Mouse (Mus musculus) midbrain, embryonic 14.5 days (tissue): Measurements from ENCODE around the gene Slc8a2. TPM values are rescaled to one million over a fixed set of nuclear protein-coding genes. Genes with fewer than 3 reads are reported as not detected.

Experiments used
- ATAC-seq: fragments of 200-750 bp; cut with Nextera tagmentation; 2 replicates; pipeline ENCODE4 v1.8.0; 2017; ENCODE audit warnings: moderate number of reproducible peaks, moderate library complexity; ENCODE audit not compliant: low FRiP score, low TSS enrichment
- DNase-seq: peaks from one replicate; pipeline ENCODE4 v3.0.0-alpha.2; 2015
- H3K27ac ChIP-seq: fragments of 300-500 bp; sonication (generic); replicated peaks from 2 replicates; pipeline ENCODE4 v1.5.1; 2014; ENCODE audit warnings: mild to moderate bottlenecking, low read depth, low read length, moderate library complexity
- H3K27me3 ChIP-seq: fragments of 300-500 bp; sonication (generic); 2 replicates; pipeline ENCODE4 v1.6.1; 2014; ENCODE audit warnings: low read length, control low read depth, mixed read lengths; ENCODE audit not compliant: control insufficient read depth, insufficient read depth
- H3K36me3 ChIP-seq: fragments of 300-500 bp; sonication (generic); 2 replicates; pipeline ENCODE4 v1.6.1; 2014; ENCODE audit warnings: low read length, control low read depth; ENCODE audit not compliant: control insufficient read depth, insufficient read depth
- H3K4me1 ChIP-seq: fragments of 300-500 bp; sonication (generic); 2 replicates; pipeline ENCODE4 v1.6.1; 2014; ENCODE audit warnings: mild to moderate bottlenecking, antibody characterized with exemption, low read length, control low read depth; ENCODE audit not compliant: control insufficient read depth, insufficient read depth
- H3K4me2 ChIP-seq: fragments of 300-500 bp; sonication (generic); 2 replicates; pipeline ENCODE4 v1.6.1; 2014; ENCODE audit warnings: mild to moderate bottlenecking, low read length, moderate library complexity
- H3K4me3 ChIP-seq: fragments of 300-500 bp; sonication (generic); replicated peaks from 2 replicates; pipeline ENCODE4 v1.5.1; 2014; ENCODE audit warnings: low read depth, low read length
- H3K9ac ChIP-seq: fragments of 300-500 bp; sonication (generic); replicated peaks from 2 replicates; pipeline ENCODE4 v1.6.1; 2014; ENCODE audit warnings: mild to moderate bottlenecking, low read length, moderate library complexity
- H3K9me3 ChIP-seq: fragments of 300-500 bp; sonication (generic); 2 replicates; pipeline ENCODE4 v1.6.1; 2016; ENCODE audit warnings: low read length, control low read depth, mixed read lengths; ENCODE audit not compliant: control insufficient read depth
- whole genome bisulfite sequencing: fragments of 180-500 bp; shearing (Covaris S2); extraction: QIAGEN DNeasy Blood & Tissue Kit; methylation state at CpG from one replicate; pipeline ENCODE4 v1.1.7; 2014; 5-methylcytosine and 5-hydroxymethylcytosine counted together
- polyA plus RNA-seq: library from polyadenylated mRNA; unstranded; fragments of >200 nt; fragmentation: Nextera tagmentation; extraction: Ambion mirVana; gene quantifications from 2 replicates; pipeline ENCODE4 v1.2.1, GENCODE M21; 2014

Slc8a2 gene
- polyA plus RNA-seq, 1 experiment from 2014 or later, result 1.1 TPM

DNA sequence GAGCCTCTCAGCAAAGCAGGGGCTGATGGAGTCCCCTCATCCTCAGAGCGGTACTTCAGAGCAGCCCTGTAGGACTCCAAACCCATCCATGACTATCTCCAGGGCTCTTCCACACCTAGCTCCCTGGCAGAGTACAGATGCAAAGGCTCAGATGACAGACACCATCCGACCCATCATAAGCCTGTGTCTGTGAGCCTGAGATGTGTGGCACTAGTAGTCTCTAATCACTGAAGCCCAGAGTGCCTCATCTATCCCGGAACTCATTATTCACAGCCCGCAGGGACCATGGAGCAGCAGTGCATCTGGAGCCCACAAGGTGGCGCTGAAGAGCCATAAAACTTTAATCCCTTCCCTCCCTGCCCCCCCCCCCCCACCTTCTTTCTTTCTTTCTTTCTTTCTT is 62.7 kb downstream of the Slc8a2 start:
- Histone ChIP-seq H3K4me2 (no peak overlapping the region), H3K4me3 (no peak overlapping the region), H3K36me3 (peaks cover 16% of the 10 kb centered on the region), H3K4me1 (no peaks in the 10 kb centered on the region), H3K27me3 (no peaks in the 10 kb centered on the region), H3K9me3 (no peaks in the 10 kb centered on the region), H3K9ac (no peak overlapping the region), H3K27ac (no peak overlapping the region)
- 20% methylated on average over 5 of the region's 5 CpGs for WGBS
- peak; percentile 91 for DNase-seq
- no peak for ATAC-seq

DNA sequence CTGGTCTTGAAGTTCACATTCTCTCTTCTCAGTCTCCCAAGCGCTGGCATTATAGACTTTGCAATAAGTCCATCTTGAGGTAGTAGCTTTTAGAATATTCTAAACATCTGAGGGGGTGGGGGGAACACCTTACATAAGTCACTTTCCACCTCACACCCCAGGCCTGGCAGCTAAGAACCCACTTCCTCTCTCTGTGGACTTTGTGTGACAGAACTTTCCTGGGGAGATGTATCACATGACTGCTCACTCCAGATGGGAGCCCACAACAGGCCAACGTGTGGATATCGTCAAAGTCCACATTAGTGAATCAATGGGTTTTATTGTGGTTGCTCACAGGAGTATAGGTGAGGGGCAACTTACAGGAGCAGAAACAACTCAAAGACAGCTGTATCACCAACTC is 64.1 kb downstream of the Slc8a2 start:
- H3K27ac ChIP-seq, result no peak overlapping the region
- no peaks in the 10 kb centered on the region for H3K27me3 ChIP-seq
- no peak overlapping the region for H3K9ac ChIP-seq
- no peaks in the 10 kb centered on the region for H3K4me1 ChIP-seq
- no peaks in the 10 kb centered on the region for H3K9me3 ChIP-seq
- DNase-seq, result no peak
- no peak overlapping the region for H3K4me3 ChIP-seq
- H3K36me3 ChIP-seq, result peaks cover 29% of the 10 kb centered on the region
- no peak for ATAC-seq
- no peak overlapping the region for H3K4me2 ChIP-seq
- WGBS, result 60% methylated on average over 3 of the region's 3 CpGs

DNA sequence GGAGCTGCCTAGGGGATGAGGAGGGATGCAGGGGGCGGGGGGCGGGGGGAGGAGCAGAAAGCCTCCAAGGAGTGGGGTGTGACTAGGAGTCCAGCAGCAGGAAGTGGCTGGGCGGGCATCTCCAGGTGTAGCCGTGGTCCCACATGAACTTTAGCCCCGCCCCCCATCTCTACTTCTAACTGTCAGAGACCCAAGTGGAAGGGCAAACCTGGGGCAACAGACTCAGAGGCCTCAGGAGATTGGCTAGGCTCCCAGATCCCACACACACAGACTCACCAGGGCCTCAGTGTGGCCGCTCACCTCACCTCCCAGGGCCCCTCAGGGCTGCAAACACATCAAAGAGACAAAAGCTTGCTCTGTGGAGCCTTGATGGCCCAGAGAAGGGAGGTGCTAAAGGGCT is 67.0 kb downstream of the Slc8a2 start:
- no peaks in the 10 kb centered on the region for H3K9me3 ChIP-seq
- ATAC-seq, result no peak
- no peak overlapping the region for H3K9ac ChIP-seq
- no peak overlapping the region for H3K27ac ChIP-seq
- 81% methylated on average over 6 of the region's 6 CpGs for WGBS
- H3K4me3 ChIP-seq, result no peak overlapping the region
- H3K27me3 ChIP-seq, result no peaks in the 10 kb centered on the region
- H3K36me3 ChIP-seq, result peaks cover 56% of the 10 kb centered on the region
- no peak overlapping the region for H3K4me2 ChIP-seq
- H3K4me1 ChIP-seq, result no peaks in the 10 kb centered on the region
- DNase-seq, result no peak

DNA sequence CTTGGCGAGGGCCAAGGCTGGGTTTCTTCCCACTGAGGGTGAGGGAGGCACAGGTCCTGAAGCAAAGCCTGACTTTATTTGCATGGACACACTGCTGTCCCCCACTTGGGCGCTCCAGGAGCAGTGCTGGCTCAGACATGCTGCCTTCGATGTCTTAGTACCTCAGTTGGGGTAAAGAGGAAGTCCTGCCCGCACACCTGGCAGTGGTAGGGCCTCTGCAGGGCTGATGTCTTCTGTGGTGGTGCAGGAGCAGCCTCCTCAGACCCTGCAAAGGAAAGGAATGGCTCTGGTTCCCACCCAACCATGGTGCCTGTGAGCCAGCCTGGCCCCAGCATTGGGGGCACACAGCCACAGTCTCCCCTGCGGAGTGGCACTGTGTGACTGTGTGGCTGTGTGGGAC is 67.5 kb downstream of the Slc8a2 start:
- H3K9me3 ChIP-seq, result no peaks in the 10 kb centered on the region
- ATAC-seq, result no peak
- no peaks in the 10 kb centered on the region for H3K27me3 ChIP-seq
- H3K9ac ChIP-seq, result no peak overlapping the region
- H3K4me3 ChIP-seq, result no peak overlapping the region
- 88% methylated on average over 5 of the region's 5 CpGs for WGBS
- H3K4me2 ChIP-seq, result no peak overlapping the region
- peaks cover 61% of the 10 kb centered on the region for H3K36me3 ChIP-seq
- no peak overlapping the region for H3K27ac ChIP-seq
- no peaks in the 10 kb centered on the region for H3K4me1 ChIP-seq
- DNase-seq, result no peak

DNA sequence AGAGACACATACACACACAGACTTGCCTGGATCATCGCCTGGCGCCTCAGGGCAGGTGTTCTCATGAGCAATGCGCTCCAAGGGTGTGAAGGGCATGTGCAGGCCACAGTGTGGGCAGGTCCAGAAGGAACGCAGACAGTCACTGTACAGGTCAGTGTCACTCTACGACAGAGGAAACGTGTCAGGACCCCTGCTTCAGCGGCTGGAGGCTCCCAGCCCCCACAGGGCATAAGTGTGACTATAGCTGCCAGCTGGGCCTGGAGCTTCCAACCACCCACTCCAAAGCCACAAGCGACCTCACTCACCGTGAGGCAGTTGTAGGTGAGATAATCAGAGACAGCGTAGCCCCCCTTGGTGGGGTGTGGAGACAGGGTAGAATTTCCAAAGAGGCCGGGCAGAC is 68.9 kb downstream of the Slc8a2 start:
- Histone ChIP-seq H3K36me3 (peaks cover 75% of the 10 kb centered on the region), H3K27ac (no peak overlapping the region), H3K9ac (no peak overlapping the region), H3K4me3 (no peak overlapping the region), H3K4me2 (no peak overlapping the region), H3K27me3 (no peaks in the 10 kb centered on the region), H3K9me3 (no peaks in the 10 kb centered on the region), H3K4me1 (no peaks in the 10 kb centered on the region)
- 92% methylated on average over 11 of the region's 11 CpGs for WGBS
- ATAC-seq, result no peak
- no peak for DNase-seq

DNA sequence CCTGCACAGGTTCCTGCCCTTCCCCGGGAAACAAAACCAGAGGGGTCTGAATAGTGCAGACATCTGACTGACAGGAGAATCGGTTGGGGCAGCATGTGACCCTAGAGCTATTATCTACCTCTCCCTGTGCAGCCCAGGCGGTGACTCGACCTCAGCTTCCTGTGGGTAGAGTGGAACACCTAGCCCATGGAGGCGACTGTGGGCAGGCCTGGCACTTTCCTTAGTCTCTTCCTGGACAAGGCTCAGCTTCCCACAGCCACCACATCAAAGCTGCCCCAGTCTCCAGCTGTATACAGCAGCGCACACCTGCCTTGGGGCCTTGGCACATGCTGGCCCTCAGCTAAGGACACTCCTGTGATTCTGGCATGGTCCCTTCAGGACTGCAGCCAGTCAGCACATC is 71.5 kb downstream of the Slc8a2 start:
- Histone ChIP-seq H3K9ac (no peak overlapping the region), H3K4me2 (no peak overlapping the region), H3K9me3 (no peaks in the 10 kb centered on the region), H3K36me3 (peaks cover 94% of the 10 kb centered on the region), H3K4me3 (no peak overlapping the region), H3K27ac (no peak overlapping the region), H3K27me3 (no peaks in the 10 kb centered on the region), H3K4me1 (no peaks in the 10 kb centered on the region)
- ATAC-seq (no peak), DNase-seq (no peak)
- WGBS, result 93% methylated on average over 6 of the region's 6 CpGs

DNA sequence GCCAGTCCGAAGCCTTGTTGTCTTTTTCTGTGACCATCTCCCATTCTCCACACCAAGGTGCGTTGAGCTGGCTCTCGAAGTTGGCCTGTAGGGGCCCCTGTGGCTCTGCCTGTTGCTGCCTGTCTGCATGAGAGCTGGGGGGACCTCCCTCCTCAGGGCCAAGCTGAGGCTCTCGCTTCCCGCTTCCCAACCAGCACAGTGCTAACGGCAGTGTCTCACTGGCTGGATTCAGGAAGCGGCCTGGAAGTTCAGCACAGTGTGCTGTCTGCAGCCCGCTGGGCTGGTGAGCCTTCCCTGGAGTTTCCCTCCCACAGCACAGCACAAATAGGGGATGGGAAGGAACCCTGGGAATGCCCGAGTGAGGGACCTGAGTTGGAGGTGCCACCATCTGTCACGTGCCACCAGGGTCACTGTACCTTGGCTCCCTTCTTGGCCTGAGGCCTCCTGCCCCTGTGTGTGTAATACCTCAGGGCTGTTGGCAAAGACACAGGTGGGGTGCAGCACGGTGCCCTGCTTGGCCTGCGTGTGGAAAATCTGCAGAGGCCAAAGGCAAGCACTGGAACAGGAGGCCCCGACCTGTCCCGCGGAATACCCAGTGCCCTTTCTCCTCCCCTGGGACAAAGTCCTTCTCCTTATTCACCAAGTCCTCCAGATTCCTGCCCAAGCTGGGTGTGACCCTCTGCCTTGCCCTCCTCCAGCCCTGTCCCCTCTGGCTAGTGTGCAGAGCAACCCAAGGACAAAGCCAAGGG is 73.3 kb downstream of the Slc8a2 start:
- Histone ChIP-seq H3K27ac (no peak overlapping the region), H3K4me1 (no peaks in the 10 kb centered on the region), H3K4me2 (no peak overlapping the region), H3K9me3 (no peaks in the 10 kb centered on the region), H3K9ac (no peak overlapping the region), H3K27me3 (no peaks in the 10 kb centered on the region), H3K36me3 (peaks cover 91% of the 10 kb centered on the region), H3K4me3 (no peak overlapping the region)
- ATAC-seq (no peak), DNase-seq (no peak)
- WGBS, result 85% methylated on average over 15 of the region's 15 CpGs

DNA sequence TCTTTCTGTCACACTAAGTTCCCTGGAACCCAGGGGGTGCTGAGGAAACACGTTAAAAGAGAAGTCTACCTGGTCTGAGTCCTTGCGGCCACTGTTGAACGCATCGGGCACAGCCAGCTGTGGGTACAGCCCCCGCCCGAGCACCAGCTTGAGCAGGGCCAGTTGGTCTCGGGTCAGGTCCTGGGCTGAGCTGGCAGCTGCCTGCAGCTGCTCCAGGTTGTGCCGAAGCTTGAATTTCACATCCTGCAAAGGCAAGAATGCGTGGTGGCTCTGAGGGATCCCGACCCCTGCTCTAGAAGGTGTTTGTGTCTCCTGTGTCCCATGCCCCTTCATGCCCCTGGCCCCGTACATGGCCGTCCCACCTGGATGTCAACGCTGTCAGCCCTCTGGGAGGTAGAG is 73.9 kb downstream of the Slc8a2 start:
- Histone ChIP-seq H3K36me3 (peaks cover 88% of the 10 kb centered on the region), H3K4me3 (no peak overlapping the region), H3K27me3 (no peaks in the 10 kb centered on the region), H3K9ac (no peak overlapping the region), H3K9me3 (no peaks in the 10 kb centered on the region), H3K27ac (no peak overlapping the region), H3K4me2 (no peak overlapping the region), H3K4me1 (no peaks in the 10 kb centered on the region)
- 94% methylated on average over 13 of the region's 13 CpGs for WGBS
- ATAC-seq (no peak), DNase-seq (no peak)

DNA sequence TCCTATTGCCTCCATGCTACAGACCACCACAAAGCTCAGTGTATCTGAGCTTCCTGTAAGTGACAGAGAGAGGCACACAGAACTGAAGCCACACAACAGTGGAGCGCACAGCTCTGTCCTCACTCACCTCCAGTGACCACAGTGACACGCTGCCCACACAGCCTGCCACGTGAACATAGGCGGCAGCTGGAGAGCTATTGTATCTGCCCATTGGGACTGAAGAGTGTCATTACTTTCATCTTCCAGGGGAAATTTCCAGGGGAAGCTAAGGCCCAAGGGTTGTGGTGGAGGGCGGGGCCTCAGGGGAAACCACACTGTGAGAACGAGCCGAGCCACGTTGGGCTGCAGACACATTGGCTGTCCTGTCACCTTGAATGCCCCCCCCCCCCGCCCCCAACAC is 75.2 kb downstream of the Slc8a2 start:
- WGBS, result 80% methylated on average over 9 of the region's 9 CpGs
- no peak overlapping the region for H3K27ac ChIP-seq
- H3K4me3 ChIP-seq, result no peak overlapping the region
- ATAC-seq, result no peak
- no peak overlapping the region for H3K9ac ChIP-seq
- no peaks in the 10 kb centered on the region for H3K27me3 ChIP-seq
- H3K4me1 ChIP-seq, result no peaks in the 10 kb centered on the region
- H3K36me3 ChIP-seq, result peaks cover 89% of the 10 kb centered on the region
- no peak for DNase-seq
- H3K4me2 ChIP-seq, result no peak overlapping the region
- H3K9me3 ChIP-seq, result no peaks in the 10 kb centered on the region
